Mouse (Mus musculus): ENCODE measurements around the gene Med9. TPM values are rescaled to one million over a fixed set of nuclear protein-coding genes. Genes with fewer than 3 reads are reported as not detected.

Gene Med9
- polyA plus RNA-seq, 1 experiment from 2014 or later: 27.8 TPM

DNA sequence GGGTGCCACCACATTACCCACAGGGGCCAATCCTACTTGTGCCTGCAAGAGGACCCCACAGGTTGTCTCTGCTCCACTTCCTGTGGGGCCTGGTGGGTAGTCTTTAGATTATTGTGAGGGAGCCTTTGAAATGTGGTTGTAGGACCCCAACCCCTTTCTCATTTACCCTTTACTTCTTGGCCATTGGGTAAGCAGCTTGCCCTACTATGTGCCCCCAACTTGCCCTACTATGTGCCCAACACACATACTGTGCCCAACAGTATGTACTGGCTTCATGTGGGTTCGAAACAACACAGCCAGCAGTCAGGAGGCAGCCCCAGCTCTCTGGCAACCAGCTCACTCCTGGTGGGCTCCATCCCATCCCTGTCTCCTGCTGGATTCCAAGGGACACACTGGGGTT is 19.8 kb downstream of the Med9 start:
- Histone ChIP-seq H3K27me3 (ENCODE audit: control insufficient read depth, insufficient read depth, low read length) (no peaks in the 10 kb centered on the region), H3K9ac (ENCODE audit: low read length) (no peak overlapping the region), H3K4me2 (replicated peaks; ENCODE audit: low read depth) (no peak overlapping the region), H3K36me3 (ENCODE audit: control insufficient read depth, insufficient read depth, low read length) (no peaks in the 10 kb centered on the region), H3K27ac (replicated peaks) (no peak overlapping the region), H3K4me1 (replicated peaks; ENCODE audit: control insufficient read depth, insufficient read depth) (0 out of 2 replicates have a peak, but pooled peaks cover 2% of the 10 kb centered on the region), H3K9me3 (ENCODE audit: control insufficient read depth, low read length) (no peaks in the 10 kb centered on the region), H3K4me3 (ENCODE audit: low read depth, low read length) (no peak overlapping the region)
- WGBS: 76% methylated on average over 1 of the region's 1 CpGs
- ATAC-seq (ENCODE audit: low FRiP score, low TSS enrichment): no peak
- no peak for DNase-seq (ENCODE audit: low spot score)
- TF ChIP-seq EP300 (optimal IDR thresholded peaks at IDR 0.05): no peak
- TF ChIP-seq CTCF (IDR thresholded peaks at IDR 0.05; ENCODE audit: low read depth): no peak

DNA sequence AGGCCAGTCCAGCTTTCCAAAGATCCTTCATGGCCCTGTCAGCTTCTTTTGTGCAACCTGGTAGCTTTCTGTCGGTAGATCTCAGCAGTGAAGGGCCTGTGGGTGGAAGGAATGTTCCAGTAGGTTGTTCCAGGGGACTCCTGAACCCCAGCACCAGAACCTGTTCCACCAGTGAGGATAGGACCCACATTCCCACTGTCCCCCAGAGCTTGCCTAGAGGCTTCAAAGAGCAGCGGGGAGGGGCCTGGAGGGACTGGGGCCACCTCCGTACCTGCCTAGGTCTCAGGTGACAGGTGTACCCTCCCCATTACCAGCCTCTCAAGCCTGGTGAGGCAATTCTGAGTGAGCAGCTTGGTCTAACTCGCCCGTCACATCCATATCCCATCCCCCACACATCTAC is 22.8 kb downstream of the Med9 start:
- Histone ChIP-seq H3K4me1 (replicated peaks; ENCODE audit: control insufficient read depth, insufficient read depth) (no peaks in the 10 kb centered on the region), H3K27me3 (ENCODE audit: control insufficient read depth, insufficient read depth, low read length) (no peaks in the 10 kb centered on the region), H3K4me2 (replicated peaks; ENCODE audit: low read depth) (no peak overlapping the region), H3K36me3 (ENCODE audit: control insufficient read depth, insufficient read depth, low read length) (no peaks in the 10 kb centered on the region), H3K27ac (replicated peaks) (no peak overlapping the region), H3K9ac (ENCODE audit: low read length) (no peak overlapping the region), H3K9me3 (ENCODE audit: control insufficient read depth, low read length) (no peaks in the 10 kb centered on the region), H3K4me3 (ENCODE audit: low read depth, low read length) (no peak overlapping the region)
- no peak for TF ChIP-seq EP300 (optimal IDR thresholded peaks at IDR 0.05)
- no peak for TF ChIP-seq CTCF (IDR thresholded peaks at IDR 0.05; ENCODE audit: low read depth)
- WGBS: 71% methylated on average over 5 of the region's 5 CpGs
- DNase-seq (ENCODE audit: low spot score) (no peak), ATAC-seq (ENCODE audit: low FRiP score, low TSS enrichment) (no peak)

DNA sequence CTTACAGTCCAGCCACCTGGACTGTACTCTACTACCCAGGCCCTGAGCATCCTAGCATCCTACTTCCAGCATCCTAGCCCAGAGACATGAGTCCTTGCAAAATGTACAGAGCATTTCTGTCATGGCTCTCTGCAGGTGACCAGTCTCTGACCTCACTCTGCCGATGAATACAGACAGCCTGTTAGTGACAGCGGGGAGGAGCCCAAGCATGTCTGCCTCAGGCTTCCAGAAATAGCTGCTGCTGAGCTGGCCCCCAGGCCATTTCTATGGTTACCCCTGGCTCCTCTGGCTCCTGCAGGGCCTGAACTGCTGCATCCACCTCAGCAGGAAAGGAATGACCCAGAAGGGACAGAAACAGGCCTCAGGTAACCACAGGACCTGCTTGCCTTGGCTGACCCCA is 23.7 kb downstream of the Med9 start:
- DNase-seq (ENCODE audit: low spot score) (no peak), ATAC-seq (ENCODE audit: low FRiP score, low TSS enrichment) (no peak)
- no peaks in the 10 kb centered on the region for H3K27me3 ChIP-seq (ENCODE audit: control insufficient read depth, insufficient read depth, low read length)
- 52% methylated on average over 2 of the region's 2 CpGs for WGBS
- H3K4me3 ChIP-seq (ENCODE audit: low read depth, low read length): no peak overlapping the region
- H3K36me3 ChIP-seq (ENCODE audit: control insufficient read depth, insufficient read depth, low read length): no peaks in the 10 kb centered on the region
- TF ChIP-seq CTCF (IDR thresholded peaks at IDR 0.05; ENCODE audit: low read depth): no peak
- no peak for TF ChIP-seq EP300 (optimal IDR thresholded peaks at IDR 0.05)
- H3K9ac ChIP-seq (ENCODE audit: low read length): no peak overlapping the region
- no peaks in the 10 kb centered on the region for H3K4me1 ChIP-seq (replicated peaks; ENCODE audit: control insufficient read depth, insufficient read depth)
- no peak overlapping the region for H3K27ac ChIP-seq (replicated peaks)
- H3K9me3 ChIP-seq (ENCODE audit: control insufficient read depth, low read length): no peaks in the 10 kb centered on the region
- H3K4me2 ChIP-seq (replicated peaks; ENCODE audit: low read depth): no peak overlapping the region

DNA sequence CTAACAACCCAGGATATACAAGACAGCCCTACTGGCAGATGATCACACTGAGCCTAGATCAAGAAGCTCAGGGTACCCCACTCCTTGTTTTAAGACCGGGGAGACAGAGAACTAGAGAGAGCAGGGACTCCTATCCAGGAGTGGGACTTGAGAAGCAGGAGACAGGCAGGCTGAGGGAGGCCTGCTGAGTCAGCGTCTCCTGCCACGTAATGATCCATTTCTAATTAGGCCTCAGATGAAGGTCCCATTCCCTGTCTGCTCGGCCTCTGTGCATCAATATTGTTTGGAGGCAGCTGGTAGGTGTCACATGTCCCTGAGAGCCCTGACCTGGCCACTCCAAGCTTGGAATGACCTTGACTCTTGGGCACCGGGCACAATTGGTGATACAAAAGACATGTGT is 25.4 kb downstream of the Med9 start:
- Histone ChIP-seq H3K4me3 (ENCODE audit: low read depth, low read length) (no peak overlapping the region), H3K9ac (ENCODE audit: low read length) (no peak overlapping the region), H3K4me2 (replicated peaks; ENCODE audit: low read depth) (no peak overlapping the region), H3K27ac (replicated peaks) (no peak overlapping the region), H3K27me3 (ENCODE audit: control insufficient read depth, insufficient read depth, low read length) (no peaks in the 10 kb centered on the region), H3K9me3 (ENCODE audit: control insufficient read depth, low read length) (no peaks in the 10 kb centered on the region), H3K4me1 (replicated peaks; ENCODE audit: control insufficient read depth, insufficient read depth) (no peaks in the 10 kb centered on the region), H3K36me3 (ENCODE audit: control insufficient read depth, insufficient read depth, low read length) (no peaks in the 10 kb centered on the region)
- DNase-seq (ENCODE audit: low spot score) (no peak), ATAC-seq (ENCODE audit: low FRiP score, low TSS enrichment) (no peak)
- 82% methylated on average over 5 of the region's 5 CpGs for WGBS
- no peak for TF ChIP-seq CTCF (IDR thresholded peaks at IDR 0.05; ENCODE audit: low read depth)

DNA sequence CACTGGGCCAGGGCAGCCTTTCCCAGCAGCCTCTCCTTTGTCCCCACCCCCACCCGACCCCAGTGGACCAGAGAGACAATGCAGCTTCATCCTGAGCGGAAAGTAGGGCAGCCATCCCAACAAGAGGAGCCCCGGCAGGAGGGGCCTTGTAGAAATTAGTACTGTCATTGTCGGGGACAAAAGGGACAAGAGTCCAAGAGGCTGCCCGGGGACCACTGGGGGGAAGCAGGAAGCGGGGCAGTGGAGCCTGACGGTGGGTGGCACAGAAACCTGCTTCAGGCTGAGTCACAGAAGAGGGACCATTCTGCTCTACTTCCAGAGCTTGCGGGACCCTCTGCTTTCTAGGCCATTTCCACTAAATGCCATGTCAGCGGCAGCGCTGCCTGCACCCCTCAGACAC is 27.2 kb downstream of the Med9 start:
- WGBS: 70% methylated on average over 10 of the region's 10 CpGs
- TF ChIP-seq CTCF (IDR thresholded peaks at IDR 0.05; ENCODE audit: low read depth) (no peak), EP300 (optimal IDR thresholded peaks at IDR 0.05) (no peak)
- ATAC-seq (ENCODE audit: low FRiP score, low TSS enrichment): no peak
- Histone ChIP-seq H3K9ac (ENCODE audit: low read length) (no peak overlapping the region), H3K4me1 (replicated peaks; ENCODE audit: control insufficient read depth, insufficient read depth) (no peaks in the 10 kb centered on the region), H3K9me3 (ENCODE audit: control insufficient read depth, low read length) (no peaks in the 10 kb centered on the region), H3K36me3 (ENCODE audit: control insufficient read depth, insufficient read depth, low read length) (no peaks in the 10 kb centered on the region), H3K4me3 (ENCODE audit: low read depth, low read length) (no peak overlapping the region), H3K4me2 (replicated peaks; ENCODE audit: low read depth) (no peak overlapping the region), H3K27me3 (ENCODE audit: control insufficient read depth, insufficient read depth, low read length) (no peaks in the 10 kb centered on the region), H3K27ac (replicated peaks) (no peak overlapping the region)
- DNase-seq (ENCODE audit: low spot score): no peak

DNA sequence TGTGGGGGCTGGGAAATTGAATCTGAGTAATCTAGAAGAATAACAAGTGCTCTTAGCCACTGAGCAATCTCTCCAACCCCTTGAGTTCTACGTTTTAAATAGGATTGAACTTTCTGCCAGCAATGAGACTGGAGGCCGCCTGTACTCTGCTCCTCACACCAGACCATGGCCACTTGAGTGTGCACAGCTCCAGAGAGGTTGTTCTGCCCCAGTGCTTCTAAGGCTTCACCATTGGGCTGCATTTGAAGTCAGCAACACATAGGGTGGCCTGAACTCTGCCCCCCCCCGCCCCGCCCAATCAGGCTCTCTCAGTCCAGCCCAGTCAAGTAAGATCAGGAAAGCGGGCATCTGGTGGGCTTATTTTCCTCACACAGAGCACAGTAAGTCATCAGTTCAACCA is 29.8 kb downstream of the Med9 start:
- Histone ChIP-seq H3K4me2 (replicated peaks; ENCODE audit: low read depth) (no peak overlapping the region), H3K4me3 (ENCODE audit: low read depth, low read length) (no peak overlapping the region), H3K27me3 (ENCODE audit: control insufficient read depth, insufficient read depth, low read length) (no peaks in the 10 kb centered on the region), H3K9ac (ENCODE audit: low read length) (no peak overlapping the region), H3K36me3 (ENCODE audit: control insufficient read depth, insufficient read depth, low read length) (no peaks in the 10 kb centered on the region), H3K27ac (replicated peaks) (no peak overlapping the region), H3K9me3 (ENCODE audit: control insufficient read depth, low read length) (no peaks in the 10 kb centered on the region), H3K4me1 (replicated peaks; ENCODE audit: control insufficient read depth, insufficient read depth) (no peaks in the 10 kb centered on the region)
- ATAC-seq (ENCODE audit: low FRiP score, low TSS enrichment) (no peak), DNase-seq (ENCODE audit: low spot score) (no peak)
- TF ChIP-seq CTCF (IDR thresholded peaks at IDR 0.05; ENCODE audit: low read depth) (no peak), EP300 (optimal IDR thresholded peaks at IDR 0.05) (no peak)
- 84% methylated on average over 5 of the region's 5 CpGs for WGBS
